Mouse (Mus musculus) C2C12 (cell line): ENCODE measurements around the gene Gzmk. TPM values are rescaled to one million over a fixed set of nuclear protein-coding genes. Genes with fewer than 3 reads are reported as not detected.
A peak's percentile ranks its signal among the peaks of the same experiment; 100 is the strongest.

Source experiments
- H3K27me3 ChIP-seq: one replicate; pipeline ENCODE4 v1.6.1; 2011; ENCODE audit not compliant: control insufficient read depth, insufficient read depth, insufficient read length
- H3K36me3 ChIP-seq: one replicate; pipeline ENCODE4 v1.6.1; 2011; ENCODE audit not compliant: control insufficient read depth, insufficient read depth
- H3K4me3 ChIP-seq: one replicate; pipeline ENCODE4 v1.5.1; 2011; ENCODE audit warnings: mild to moderate bottlenecking, control low read depth; ENCODE audit not compliant: poor library complexity, insufficient read depth, severe bottlenecking
- H3K79me2 ChIP-seq: one replicate; pipeline ENCODE4 v1.6.1; 2011; ENCODE audit not compliant: control insufficient read depth, insufficient read depth
- H3K79me3 ChIP-seq: one replicate; pipeline ENCODE4 v1.6.1; 2011; ENCODE audit warnings: low read depth, control low read depth
- H3ac ChIP-seq: one replicate; pipeline ENCODE3; 2011; ENCODE audit warnings: low read depth; ENCODE audit not compliant: control insufficient read depth, insufficient read length
- CEBPB ChIP-seq: IDR thresholded peaks from one replicate; pipeline ENCODE4 v1.6.1; 2011; ENCODE audit warnings: low read depth, mild to moderate bottlenecking, control low read depth, moderate library complexity
- CTCF ChIP-seq: IDR thresholded peaks from one replicate; pipeline ENCODE4 v1.5.1; 2011; ENCODE audit not compliant: control insufficient read depth, insufficient read depth, insufficient read length
- FOSL1 ChIP-seq: IDR thresholded peaks from one replicate; pipeline ENCODE4 v1.8.0; 2011; ENCODE audit warnings: mild to moderate bottlenecking, low read length; ENCODE audit not compliant: poor library complexity, insufficient read depth, severe bottlenecking
- MAX ChIP-seq: IDR thresholded peaks from one replicate; pipeline ENCODE4 v1.6.1; 2011; ENCODE audit warnings: mild to moderate bottlenecking, control low read depth
- MYOD1 ChIP-seq: IDR thresholded peaks from one replicate; pipeline ENCODE4 v1.6.1; 2011; ENCODE audit warnings: low read depth; ENCODE audit not compliant: control insufficient read depth, insufficient read length
- MYOG ChIP-seq: IDR thresholded peaks from one replicate; pipeline ENCODE4 v1.6.1; 2011; ENCODE audit not compliant: control insufficient read depth, insufficient read length; ENCODE audit errors: extremely low read depth
- USF1 ChIP-seq: IDR thresholded peaks from one replicate; pipeline ENCODE4 v1.6.1; 2011; ENCODE audit warnings: low read depth, mild to moderate bottlenecking, control low read depth, moderate library complexity
- long read RNA-seq, 2 experiments: library from polyadenylated mRNA; unstranded; transcript quantifications; one replicate each; pipeline ENCODE4 v2.0.0; 2019 to 2020
- polyA plus RNA-seq: library from polyadenylated mRNA; unstranded; fragments of >200 nt; fragmentation: generic; extraction: Trizol; gene quantifications from one replicate; pipeline ENCODE4 v1.2.1, GENCODE M21; 2012; ENCODE audit warnings: missing spikeins

The Gzmk gene
- polyA plus RNA-seq = 0.26 TPM
- long read RNA-seq, experiment 1 = 0 reads
- long read RNA-seq, experiment 2, partial matches to known transcripts = 0 of 2 reads
- long read RNA-seq, experiment 2, other reads (novel, unspliced or antisense) = 0 of 2 reads

GRCm38 (mm10) chr13:113225811-113226210 lies at the start of gene Gzmk:
TSS of gene Gzmk (minus strand) at chr13:113225908.
- Histone ChIP-seq H3K27me3 (no peaks in the 10 kb centered on the region), H3K4me3 (no peak within 1 kb of the TSS), H3ac (no peak within 1 kb of the TSS), H3K79me3 (no peaks in the 10 kb centered on the region), H3K36me3 (no peaks in the 10 kb centered on the region), H3K79me2 (no peaks in the 10 kb centered on the region)
- TF ChIP-seq USF1 (no peak), CTCF (no peak), MYOG (no peak), FOSL1 (no peak), MYOD1 (no peak), CEBPB (no peak), MAX (no peak)

- no peak for TF ChIP-seq MYOG
- TF ChIP-seq CTCF = no peak
- TF ChIP-seq MAX = no peak
- TF ChIP-seq USF1 = no peak
- no peak for TF ChIP-seq CEBPB
- TF ChIP-seq FOSL1 = no peak
- TF ChIP-seq MYOD1 = no peak
- Histone ChIP-seq H3K4me3 (no peak overlapping the region), H3K79me2 (no peaks in the 10 kb centered on the region), H3K79me3 (no peaks in the 10 kb centered on the region), H3K27me3 (no peaks in the 10 kb centered on the region), H3ac (no peak overlapping the region), H3K36me3 (no peaks in the 10 kb centered on the region)
Observed at GRCm38 (mm10) chr13:113271189-113271588, 45.5 kb upstream of the Gzmk start.

- Histone ChIP-seq H3K79me2 (no peaks in the 10 kb centered on the region), H3K27me3 (no peaks in the 10 kb centered on the region), H3ac (no peak overlapping the region), H3K4me3 (no peak overlapping the region), H3K79me3 (no peaks in the 10 kb centered on the region), H3K36me3 (no peaks in the 10 kb centered on the region)
- no peak for TF ChIP-seq FOSL1
- TF ChIP-seq CTCF = peak; percentile 88
- TF ChIP-seq USF1 = no peak
Observed at GRCm38 (mm10) chr13:113269777-113270776, 44.4 kb upstream of the Gzmk start.

DNA sequence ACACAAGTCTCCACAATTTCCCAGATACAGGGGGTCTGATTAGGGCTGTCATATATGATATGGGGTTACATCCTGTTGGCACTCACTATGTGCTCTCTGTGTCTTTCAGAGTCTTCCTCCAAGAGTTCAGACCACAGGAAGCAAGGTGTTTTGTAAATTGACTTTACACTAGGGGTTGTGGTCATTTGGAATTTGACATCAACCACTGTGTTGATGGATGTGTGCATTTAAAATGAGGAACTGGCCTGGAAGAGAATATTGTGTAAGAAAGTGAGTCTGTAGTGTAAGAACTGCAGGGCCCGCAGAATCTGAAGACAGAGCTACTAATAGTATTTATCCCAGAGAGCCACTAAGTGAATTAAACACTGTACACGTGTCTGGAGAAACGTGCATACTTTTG lies 41.5 kb upstream of the Gzmk start:
- H3K4me3 ChIP-seq = no peak overlapping the region
- no peaks in the 10 kb centered on the region for H3K36me3 ChIP-seq
- no peak overlapping the region for H3ac ChIP-seq
- H3K79me2 ChIP-seq = no peaks in the 10 kb centered on the region
- H3K27me3 ChIP-seq = no peaks in the 10 kb centered on the region
- no peaks in the 10 kb centered on the region for H3K79me3 ChIP-seq
- no peak for TF ChIP-seq FOSL1
- no peak for TF ChIP-seq USF1
- TF ChIP-seq CTCF = no peak
- no peak for TF ChIP-seq MYOD1
- TF ChIP-seq CEBPB = no peak
- TF ChIP-seq MAX = no peak
- TF ChIP-seq MYOG = no peak

- Histone ChIP-seq H3K36me3 (no peaks in the 10 kb centered on the region), H3K79me2 (no peaks in the 10 kb centered on the region), H3K4me3 (no peak overlapping the region), H3K27me3 (no peaks in the 10 kb centered on the region), H3K79me3 (no peaks in the 10 kb centered on the region), H3ac (no peak overlapping the region)
- TF ChIP-seq CEBPB = no peak
- TF ChIP-seq CTCF = peak; percentile 29
- TF ChIP-seq MYOG = no peak
- no peak for TF ChIP-seq USF1
- no peak for TF ChIP-seq MAX
Observed at GRCm38 (mm10) chr13:113266495-113266951, 40.8 kb upstream of the Gzmk start.

DNA sequence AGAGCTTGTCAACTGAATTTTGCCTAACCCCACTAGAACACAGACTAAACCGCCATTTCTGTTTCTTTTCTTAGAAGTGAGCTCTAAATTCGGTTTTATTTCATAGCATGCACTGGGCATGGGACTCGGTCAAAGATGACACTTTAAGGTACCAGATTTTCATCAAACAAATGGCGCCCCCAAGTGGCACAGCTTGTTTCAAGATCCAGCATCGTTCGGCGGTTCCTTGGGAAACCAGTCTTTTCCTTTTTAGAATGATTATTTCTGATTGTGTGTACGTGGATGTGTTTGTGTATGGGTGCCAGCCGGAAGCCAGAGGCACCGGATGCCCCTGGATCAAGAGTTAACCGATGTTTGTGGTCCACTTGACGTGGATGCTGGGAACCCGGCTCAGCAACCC lies 39.5 kb upstream of the Gzmk start:
- Histone ChIP-seq H3K36me3 (no peaks in the 10 kb centered on the region), H3K4me3 (no peak overlapping the region), H3K79me3 (no peaks in the 10 kb centered on the region), H3ac (no peak overlapping the region), H3K27me3 (no peaks in the 10 kb centered on the region), H3K79me2 (no peaks in the 10 kb centered on the region)
- TF ChIP-seq MYOG (no peak), CTCF (peak; percentile 38), MAX (no peak), FOSL1 (no peak), MYOD1 (no peak)
